Mouse (Mus musculus): ENCODE data around the gene Cog8. TPM values are rescaled to one million over a fixed set of nuclear protein-coding genes. Genes with fewer than 3 reads are reported as not detected.

Cog8 gene
- polyA plus RNA-seq, 2 experiments, result 14.8 to 16.8 TPM

DNA sequence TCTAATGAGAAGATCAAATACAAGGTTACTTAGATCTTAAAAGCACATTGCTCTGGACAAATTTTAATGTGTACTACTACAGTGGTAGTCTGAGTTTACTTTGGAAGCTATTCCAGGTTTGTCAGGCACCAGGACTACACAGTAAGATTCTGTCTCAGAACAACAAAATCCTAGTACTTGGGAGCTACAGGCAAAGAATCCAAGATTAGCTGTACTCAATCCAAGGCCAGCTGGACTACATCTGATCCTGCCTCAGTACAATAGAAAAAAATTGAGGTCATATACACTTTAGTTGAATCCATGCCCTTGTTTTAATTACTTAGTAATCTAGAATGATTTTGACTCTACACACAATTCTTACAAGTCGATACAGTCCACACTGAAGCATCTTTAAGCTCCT is 41.6 kb downstream of the Cog8 start:
- Histone ChIP-seq H3K4me2 (ENCODE audit: low read depth) (no peak overlapping the region), H3K9me3 (ENCODE audit: control insufficient read depth, low read length) (no peaks in the 10 kb centered on the region), H3K27me3 (ENCODE audit: control insufficient read depth, insufficient read depth, low read length) (no peaks in the 10 kb centered on the region), H3K4me3 (ENCODE audit: insufficient read depth in 1 of 2, low read depth in 2 of 2, low read length in 2 of 2) (no peak overlapping the region), H3K9ac (replicated peaks) (no peak overlapping the region), H3K27ac (no peak overlapping the region), H3K4me1 (replicated peaks; ENCODE audit: control insufficient read depth in 2 of 2, insufficient read depth in 2 of 2, low read length in 1 of 2) (no peaks in the 10 kb centered on the region), H3K36me3 (replicated peaks; ENCODE audit: control insufficient read depth, insufficient read depth, low read depth) (no peaks in the 10 kb centered on the region)
- WGBS (ENCODE audit: insufficient replicate concordance), result 62% methylated on average over 1 of the region's 1 CpGs
- no peak for ATAC-seq (ENCODE audit: insufficient read depth)
- TF ChIP-seq EP300 (IDR thresholded peaks at IDR 0.05; ENCODE audit: low read depth), result no peak
- TF ChIP-seq CTCF (IDR thresholded peaks at IDR 0.05; ENCODE audit: low read depth), result no peak
- DNase-seq (ENCODE audit: low read depth in 3 of 3, low spot score in 3 of 3), result no peak

- WGBS (ENCODE audit: insufficient replicate concordance), result 64% methylated on average over 2 of the region's 2 CpGs
- Histone ChIP-seq H3K27ac (no peak overlapping the region), H3K4me3 (ENCODE audit: insufficient read depth in 1 of 2, low read depth in 2 of 2, low read length in 2 of 2) (no peak overlapping the region), H3K4me2 (ENCODE audit: low read depth) (no peak overlapping the region), H3K4me1 (replicated peaks; ENCODE audit: control insufficient read depth in 2 of 2, insufficient read depth in 2 of 2, low read length in 1 of 2) (no peaks in the 10 kb centered on the region), H3K27me3 (ENCODE audit: control insufficient read depth, insufficient read depth, low read length) (no peaks in the 10 kb centered on the region), H3K36me3 (replicated peaks; ENCODE audit: control insufficient read depth, insufficient read depth, low read depth) (no peaks in the 10 kb centered on the region), H3K9ac (replicated peaks) (no peak overlapping the region), H3K9me3 (ENCODE audit: control insufficient read depth, low read length) (no peaks in the 10 kb centered on the region)
- no peak for ATAC-seq (ENCODE audit: insufficient read depth)
- no peak for TF ChIP-seq EP300 (IDR thresholded peaks at IDR 0.05; ENCODE audit: low read depth)
- no peak for TF ChIP-seq CTCF (IDR thresholded peaks at IDR 0.05; ENCODE audit: low read depth)
- no peak for DNase-seq (ENCODE audit: low read depth in 3 of 3, low spot score in 3 of 3)
These were observed 43.8 kb downstream of the Cog8 start for GRCm38 (mm10) chr8:107012666-107013065.

- 63% methylated on average over 3 of the region's 3 CpGs for WGBS (ENCODE audit: insufficient replicate concordance)
- Histone ChIP-seq H3K9ac (replicated peaks) (no peak overlapping the region), H3K9me3 (ENCODE audit: control insufficient read depth, low read length) (no peaks in the 10 kb centered on the region), H3K4me2 (ENCODE audit: low read depth) (no peak overlapping the region), H3K27ac (no peak overlapping the region), H3K4me3 (ENCODE audit: insufficient read depth in 1 of 2, low read depth in 2 of 2, low read length in 2 of 2) (no peak overlapping the region), H3K4me1 (replicated peaks; ENCODE audit: control insufficient read depth in 2 of 2, insufficient read depth in 2 of 2, low read length in 1 of 2) (no peaks in the 10 kb centered on the region), H3K27me3 (ENCODE audit: control insufficient read depth, insufficient read depth, low read length) (no peaks in the 10 kb centered on the region), H3K36me3 (replicated peaks; ENCODE audit: control insufficient read depth, insufficient read depth, low read depth) (no peaks in the 10 kb centered on the region)
- TF ChIP-seq EP300 (IDR thresholded peaks at IDR 0.05; ENCODE audit: low read depth) (no peak), CTCF (IDR thresholded peaks at IDR 0.05; ENCODE audit: low read depth) (no peak)
- ATAC-seq (ENCODE audit: insufficient read depth), result no peak
- DNase-seq (ENCODE audit: low read depth in 3 of 3, low spot score in 3 of 3), result no peak
These were observed 48.7 kb downstream of the Cog8 start for GRCm38 (mm10) chr8:107007795-107008194.

- Histone ChIP-seq H3K4me1 (replicated peaks; ENCODE audit: control insufficient read depth in 2 of 2, insufficient read depth in 2 of 2, low read length in 1 of 2) (no peaks in the 10 kb centered on the region), H3K27ac (no peak overlapping the region), H3K4me3 (ENCODE audit: insufficient read depth in 1 of 2, low read depth in 2 of 2, low read length in 2 of 2) (no peak overlapping the region), H3K36me3 (replicated peaks; ENCODE audit: control insufficient read depth, insufficient read depth, low read depth) (no peaks in the 10 kb centered on the region), H3K4me2 (ENCODE audit: low read depth) (no peak overlapping the region), H3K9ac (replicated peaks) (no peak overlapping the region), H3K27me3 (ENCODE audit: control insufficient read depth, insufficient read depth, low read length) (no peaks in the 10 kb centered on the region), H3K9me3 (ENCODE audit: control insufficient read depth, low read length) (no peaks in the 10 kb centered on the region)
- DNase-seq (ENCODE audit: low read depth in 3 of 3, low spot score in 3 of 3) (peak; percentile 44 to 55 (median 49)), ATAC-seq (ENCODE audit: insufficient read depth) (peak; percentile 37; the same call in 1 of the 2 replicates)
- TF ChIP-seq EP300 (IDR thresholded peaks at IDR 0.05; ENCODE audit: low read depth), result no peak
- TF ChIP-seq CTCF (IDR thresholded peaks at IDR 0.05; ENCODE audit: low read depth), result peak; percentile 97
- WGBS (ENCODE audit: insufficient replicate concordance), result 23% methylated on average over 5 of the region's 5 CpGs
These were observed 54.0 kb downstream of the Cog8 start for GRCm38 (mm10) chr8:107002532-107002931.

DNA sequence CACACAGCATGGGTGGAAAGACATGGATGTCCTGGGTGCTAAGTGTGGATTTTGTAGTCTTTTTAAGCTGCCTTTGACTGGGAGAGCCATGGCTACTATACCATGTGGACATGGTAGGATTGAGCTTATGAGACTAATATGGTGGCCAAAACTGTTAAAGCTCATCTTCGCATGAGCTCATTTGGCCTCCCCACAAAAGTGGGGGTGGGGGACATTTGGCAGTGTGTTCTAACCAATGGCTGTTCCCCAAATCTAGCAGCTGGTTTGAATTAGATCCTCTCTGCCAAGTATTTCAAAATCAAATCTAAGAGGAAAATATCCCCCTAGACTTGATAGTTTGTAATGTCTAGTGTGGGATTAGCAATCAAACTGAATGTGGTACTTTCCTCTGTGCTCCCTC is 57.4 kb downstream of the Cog8 start:
- DNase-seq (ENCODE audit: low read depth in 3 of 3, low spot score in 3 of 3) (no peak), ATAC-seq (ENCODE audit: insufficient read depth) (no peak)
- H3K27me3 ChIP-seq (ENCODE audit: control insufficient read depth, insufficient read depth, low read length), result no peaks in the 10 kb centered on the region
- H3K9ac ChIP-seq (replicated peaks), result no peak overlapping the region
- H3K4me3 ChIP-seq (ENCODE audit: insufficient read depth in 1 of 2, low read depth in 2 of 2, low read length in 2 of 2), result no peak overlapping the region
- no peaks in the 10 kb centered on the region for H3K36me3 ChIP-seq (replicated peaks; ENCODE audit: control insufficient read depth, insufficient read depth, low read depth)
- WGBS (ENCODE audit: insufficient replicate concordance), result 86% methylated on average over 1 of the region's 1 CpGs
- H3K4me2 ChIP-seq (ENCODE audit: low read depth), result no peak overlapping the region
- H3K9me3 ChIP-seq (ENCODE audit: control insufficient read depth, low read length), result no peaks in the 10 kb centered on the region
- H3K4me1 ChIP-seq (replicated peaks; ENCODE audit: control insufficient read depth in 2 of 2, insufficient read depth in 2 of 2, low read length in 1 of 2), result no peaks in the 10 kb centered on the region
- TF ChIP-seq EP300 (IDR thresholded peaks at IDR 0.05; ENCODE audit: low read depth), result no peak
- TF ChIP-seq CTCF (IDR thresholded peaks at IDR 0.05; ENCODE audit: low read depth), result no peak
- H3K27ac ChIP-seq, result no peak overlapping the region

Data from liver, embryonic 14.5 days (tissue).